Mouse (Mus musculus) cerebellum, adult 9-11 months (tissue): ENCODE results near the gene Dscam.

Experiments used
- DNase-seq: peaks from one replicate; pipeline ENCODE4 v3.0.0; 2022

Gene Dscam

DNA sequence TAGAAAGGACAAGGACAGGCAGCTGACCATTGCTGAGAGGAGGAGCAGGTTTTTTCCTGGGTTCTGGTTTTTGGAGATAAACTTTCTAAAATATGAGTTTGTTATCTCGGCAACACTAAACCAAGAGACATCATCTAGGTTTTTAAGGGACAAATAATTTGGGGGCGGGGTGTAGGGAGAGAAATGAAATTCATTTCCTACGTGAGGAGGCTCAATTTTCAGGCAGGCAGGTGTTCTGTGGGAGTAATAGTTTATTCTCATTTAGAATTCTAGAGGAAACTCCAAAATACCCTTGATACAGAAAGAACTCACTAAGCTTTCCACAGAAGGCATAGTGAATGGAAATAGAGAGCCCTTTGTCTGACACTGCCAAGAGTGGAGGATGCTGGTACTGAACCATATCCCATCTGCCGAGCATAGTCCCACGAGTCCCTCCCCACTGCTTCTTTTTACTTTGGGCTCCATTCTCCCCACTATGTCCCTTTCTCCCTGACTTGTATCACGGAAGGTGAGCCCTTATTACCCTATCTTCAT is 415.5 kb downstream of the Dscam start:
- DNase-seq, result no peak

DNA sequence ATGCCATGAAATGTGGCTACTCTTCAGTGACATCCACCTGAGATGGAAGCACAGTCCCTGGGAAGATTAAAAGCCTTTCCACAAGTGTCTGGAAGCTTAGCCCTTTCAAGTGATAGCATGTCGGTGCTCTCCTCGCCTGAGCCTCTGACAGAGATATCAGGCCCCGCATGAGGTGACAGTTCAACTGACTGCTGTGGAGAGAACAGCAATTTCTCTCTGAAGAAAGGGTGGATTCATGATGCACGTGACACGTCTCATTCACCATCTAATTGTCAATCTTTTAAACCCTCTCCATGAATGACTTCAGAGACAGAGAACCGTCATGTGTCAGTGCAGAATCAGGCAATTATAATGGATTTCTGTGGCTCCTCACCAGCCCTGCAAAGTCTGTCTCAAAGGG is 416.2 kb downstream of the Dscam start:
- no peak for DNase-seq

DNA sequence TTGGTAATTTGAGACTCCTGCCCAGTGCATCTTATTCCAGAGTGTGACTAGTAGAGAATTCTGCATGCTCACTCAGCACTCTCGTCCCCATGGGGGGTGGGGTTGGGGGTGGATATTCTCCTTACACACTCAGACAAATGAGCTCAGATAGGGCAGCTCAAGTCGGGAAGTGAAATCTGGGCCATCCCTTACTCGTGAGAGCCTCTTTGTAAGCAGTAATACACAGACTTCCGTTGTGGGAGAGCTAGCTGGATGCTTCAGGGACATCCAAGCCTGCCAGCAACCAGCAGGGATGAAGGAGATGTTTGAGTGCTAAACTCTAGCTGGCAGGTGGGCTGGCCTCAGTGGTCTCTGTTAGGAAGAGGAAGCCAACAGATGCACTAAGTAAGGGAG is 416.8 kb downstream of the Dscam start:
- DNase-seq, result peak; percentile 37

DNA sequence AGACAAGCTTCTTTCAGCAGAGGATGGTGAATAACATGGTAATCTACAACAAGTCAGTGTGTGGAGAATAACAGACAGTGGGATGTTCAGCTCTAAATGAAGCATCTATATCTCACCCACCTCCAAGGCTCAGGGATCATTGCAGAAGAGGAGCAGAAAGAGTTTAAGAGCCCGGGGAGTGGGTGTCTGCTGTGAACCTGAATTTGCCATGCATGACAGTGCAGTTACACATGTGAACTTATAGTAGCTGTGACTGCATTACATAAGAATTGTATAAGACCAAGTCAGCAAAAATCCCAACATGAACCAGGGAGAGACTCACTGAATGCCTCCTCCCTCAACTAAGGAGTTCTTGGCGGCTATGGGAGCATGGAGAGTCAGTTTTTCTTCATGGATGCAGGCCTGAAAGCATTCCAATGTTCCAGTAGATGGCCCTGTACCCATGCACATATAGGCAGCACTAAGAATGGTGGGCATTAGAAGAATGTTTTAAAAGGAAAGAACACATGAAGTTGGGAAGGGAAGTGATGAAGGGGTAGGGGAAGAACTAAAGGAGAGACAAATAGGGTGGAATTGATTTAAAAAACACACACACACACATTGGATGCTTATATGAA is 417.3 kb downstream of the Dscam start:
- no peak for DNase-seq

DNA sequence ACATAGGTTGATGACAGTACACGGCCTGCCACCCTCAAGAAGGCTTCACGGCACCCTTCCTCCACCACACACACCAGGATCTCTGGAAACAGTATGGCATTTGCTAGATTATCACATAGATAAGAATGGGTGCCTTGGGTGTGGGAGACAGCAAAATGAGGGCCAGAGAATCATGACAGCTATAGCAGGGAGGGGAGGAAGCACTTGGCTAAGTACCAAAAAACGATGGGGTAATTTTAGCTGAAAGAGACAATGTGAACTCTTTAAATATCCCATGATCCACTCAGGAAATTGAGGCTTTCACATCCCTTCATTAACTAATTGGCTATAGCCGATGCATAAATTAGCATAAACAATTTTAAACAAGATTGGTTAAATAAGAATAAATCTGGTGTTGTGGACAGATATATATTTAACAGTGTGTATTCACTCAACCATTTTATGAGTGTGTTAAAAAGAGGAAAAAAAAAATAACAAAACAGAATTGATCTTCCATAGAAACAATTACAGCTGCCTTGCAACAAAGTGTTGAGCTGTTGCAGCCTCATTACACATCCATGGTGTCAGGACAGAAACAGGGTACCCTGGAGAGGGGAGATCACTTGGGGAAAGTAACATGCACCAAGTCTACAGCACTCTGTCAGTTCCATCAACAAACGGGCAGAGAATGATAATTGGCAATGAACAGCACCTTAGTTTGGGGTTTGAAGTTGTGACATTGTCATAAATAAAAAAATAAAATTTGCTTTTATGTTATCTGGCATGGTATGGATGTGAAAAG is 427.9 kb downstream of the Dscam start:
- no peak for DNase-seq

DNA sequence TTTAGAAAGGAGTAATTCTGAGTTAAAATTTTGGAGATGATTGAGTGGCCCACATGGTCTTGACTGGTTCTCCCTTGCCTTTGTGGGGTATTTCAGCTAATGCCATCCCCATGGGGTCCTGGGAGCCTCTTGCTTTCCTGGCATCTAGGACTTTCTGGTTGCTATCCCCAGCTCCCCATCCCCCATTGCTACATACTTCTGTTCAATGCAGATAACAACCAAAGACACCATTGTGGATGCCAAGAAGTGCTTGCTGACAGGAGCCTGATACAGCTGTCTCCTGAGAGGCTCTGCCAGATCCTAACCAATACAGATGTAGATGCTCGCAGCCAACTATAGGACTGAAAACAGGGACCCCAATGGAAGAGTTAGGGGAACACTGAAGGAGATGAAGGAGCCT is 429.2 kb downstream of the Dscam start:
- no peak for DNase-seq

DNA sequence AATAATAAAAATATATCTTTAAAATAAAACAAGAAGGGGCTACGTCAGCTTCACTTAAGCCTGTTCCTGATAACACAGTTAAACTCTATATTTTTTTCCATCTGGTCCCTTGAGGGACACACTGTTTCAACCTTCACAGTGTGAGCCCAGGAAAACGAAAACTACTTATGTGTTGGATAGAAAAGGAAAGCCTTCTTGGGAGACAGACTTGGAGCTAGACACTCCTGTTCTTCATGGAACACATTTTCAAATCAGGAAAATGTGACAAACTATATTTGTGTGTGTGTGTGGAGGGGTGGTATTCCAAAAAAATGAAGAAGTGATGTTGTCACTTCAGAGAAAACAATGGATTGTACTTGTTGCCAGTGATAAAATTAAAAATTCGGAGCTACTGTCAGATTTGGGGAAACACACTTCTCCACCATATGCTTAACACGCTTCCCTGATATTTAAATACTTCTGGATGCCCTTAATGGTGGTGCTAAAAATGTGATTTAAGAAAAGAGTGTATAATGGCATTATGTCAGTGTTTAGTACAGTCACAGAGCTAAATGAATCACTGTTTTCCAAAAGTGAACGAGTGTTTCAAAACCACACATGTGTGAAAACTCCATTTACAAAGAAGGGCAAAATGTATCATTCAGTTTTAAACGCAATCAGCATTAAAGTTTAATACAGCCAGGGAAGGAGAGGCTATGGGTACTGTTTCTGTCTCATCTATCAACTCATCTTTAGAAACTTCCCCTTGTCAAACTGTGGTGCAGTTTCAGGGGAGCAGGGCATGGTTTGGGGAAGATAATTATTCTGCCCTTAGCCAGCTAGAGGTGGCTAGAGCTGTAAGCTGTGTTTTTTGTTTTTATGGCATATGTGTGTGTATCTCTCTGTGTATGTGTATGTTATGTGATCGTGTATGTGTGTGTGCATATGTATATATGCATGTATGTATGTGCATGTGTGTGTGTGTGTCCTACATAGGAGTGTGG is 430.2 kb downstream of the Dscam start:
- DNase-seq, result no peak

DNA sequence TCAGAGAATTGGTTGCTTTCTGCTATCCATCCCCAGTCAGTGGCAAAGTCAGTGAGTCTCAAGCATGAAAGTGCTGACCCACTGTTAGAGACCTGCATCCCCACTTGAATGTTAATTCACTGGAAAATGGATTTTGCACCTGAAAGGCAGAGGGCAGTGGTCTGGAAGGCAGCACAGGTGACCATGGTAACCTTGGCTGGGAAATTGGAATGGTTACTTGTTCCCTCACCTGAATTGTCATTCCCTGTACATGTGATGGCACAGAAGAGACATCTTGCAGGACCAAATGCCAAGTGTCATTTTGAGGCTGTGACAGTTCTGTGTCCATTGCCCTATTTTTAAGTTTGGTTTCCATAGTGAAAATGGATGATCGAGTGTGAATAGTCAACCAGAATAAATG is 434.1 kb downstream of the Dscam start:
- DNase-seq, result no peak

DNA sequence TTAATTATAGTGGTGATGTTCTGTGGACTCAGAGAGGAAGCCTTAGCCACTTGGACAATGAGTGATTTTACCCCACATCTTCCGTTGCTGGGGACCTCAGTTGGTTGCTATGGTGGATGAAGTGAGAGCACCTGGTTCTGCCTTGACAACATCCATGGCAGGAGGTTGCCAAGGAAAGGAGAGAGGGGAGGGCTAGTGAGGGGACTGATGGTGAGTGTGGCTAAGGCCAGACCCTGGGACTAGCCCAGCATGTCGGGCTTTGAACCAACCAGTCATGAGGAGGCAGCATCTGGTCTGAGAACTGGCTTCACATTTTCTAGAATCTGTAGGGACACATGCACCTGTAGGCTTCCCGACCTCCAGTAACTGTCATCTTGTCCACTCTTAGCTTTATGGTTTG is 439.7 kb downstream of the Dscam start:
- DNase-seq, result no peak

DNA sequence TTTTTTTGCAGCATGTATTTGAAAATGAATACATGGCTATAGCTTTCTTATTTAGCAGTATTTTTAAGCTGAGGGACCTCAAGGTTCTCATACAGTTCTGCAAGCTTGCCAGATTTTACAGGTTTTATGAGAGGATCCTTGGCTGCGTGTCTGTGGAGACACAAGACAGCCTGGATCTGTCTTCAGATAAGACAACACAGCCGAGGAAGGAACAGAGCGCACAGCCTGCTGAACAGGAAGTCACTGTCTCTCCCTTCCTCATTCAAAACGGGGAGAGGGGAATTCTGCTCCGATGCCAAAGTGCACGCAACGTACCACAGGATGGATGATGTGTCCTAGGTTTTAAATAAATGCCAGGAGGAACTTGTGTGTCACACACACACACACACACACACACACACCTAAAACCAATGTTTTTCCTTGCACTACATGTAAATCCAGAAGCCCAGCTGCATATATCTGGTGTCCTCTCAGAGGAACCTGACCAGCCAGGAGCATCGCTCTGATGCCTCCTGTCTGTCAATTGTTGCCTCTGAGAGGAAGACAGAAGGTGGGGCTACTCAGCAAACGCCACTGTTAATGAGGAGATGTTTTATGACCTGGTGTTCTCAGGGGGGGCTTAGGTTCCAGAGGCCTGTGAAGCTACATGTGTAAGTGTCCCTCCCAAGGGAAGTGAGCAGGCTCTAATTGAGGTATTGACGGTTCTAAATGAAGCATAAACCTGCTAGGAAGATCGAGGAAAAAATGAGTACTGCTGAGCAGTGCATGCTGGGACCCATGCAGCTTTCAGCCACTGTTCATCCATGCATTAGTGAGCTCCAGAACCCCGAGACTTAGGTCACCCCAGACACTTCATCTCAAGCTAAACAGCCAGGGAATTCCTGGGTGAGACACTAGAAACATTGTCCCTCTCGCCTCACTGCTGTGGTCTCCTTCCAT is 442.4 kb downstream of the Dscam start:
- no peak for DNase-seq

DNA sequence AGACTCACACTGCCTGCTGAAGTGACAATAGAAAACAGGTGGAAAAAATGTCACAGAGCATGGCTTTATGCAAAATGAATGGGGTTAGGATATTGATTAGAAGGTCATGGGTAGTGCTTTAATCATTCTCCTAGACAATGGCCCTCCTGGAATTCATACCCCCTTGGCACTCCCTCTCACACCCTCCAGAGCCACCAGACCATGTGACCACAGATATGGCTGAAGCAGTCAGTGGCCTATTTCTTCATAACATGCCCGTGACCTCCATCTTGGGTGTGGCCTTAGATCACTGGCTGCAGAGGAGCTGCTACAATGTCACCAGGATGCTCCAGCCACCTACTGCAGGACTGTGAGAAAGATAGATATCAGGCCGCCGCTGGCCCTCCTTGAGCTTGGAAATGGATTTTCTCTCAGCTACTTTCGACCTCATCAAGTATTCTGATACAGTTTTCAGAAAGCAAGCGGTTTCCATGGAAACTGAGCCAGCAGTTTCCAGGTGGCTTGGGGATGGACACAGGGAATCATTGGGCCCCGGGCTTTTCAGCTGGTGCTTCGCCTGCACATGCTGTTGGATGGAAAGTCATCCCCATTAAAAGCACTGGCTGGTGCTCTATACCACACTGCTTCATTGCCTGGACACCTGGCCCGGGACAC is 445.4 kb downstream of the Dscam start:
- no peak for DNase-seq

DNA sequence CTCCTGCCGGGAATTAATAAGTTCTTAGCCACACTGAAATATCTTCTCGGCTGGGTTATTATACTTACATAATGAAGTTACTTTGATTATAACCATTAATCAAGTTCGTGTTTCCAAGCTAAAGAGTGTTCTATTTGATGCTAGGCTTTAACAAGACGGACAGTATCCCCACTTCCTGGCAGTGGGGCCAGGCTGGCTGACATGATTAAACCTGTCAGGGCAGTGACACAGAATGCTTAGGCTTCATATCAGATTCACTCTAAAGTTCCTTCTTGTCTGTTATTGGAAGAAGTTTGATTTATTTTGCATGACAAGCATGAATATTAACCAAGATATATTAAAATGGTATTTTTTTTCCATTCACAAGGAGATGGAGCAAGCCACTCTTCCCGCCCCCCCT is 446.0 kb downstream of the Dscam start:
- DNase-seq, result no peak

DNA sequence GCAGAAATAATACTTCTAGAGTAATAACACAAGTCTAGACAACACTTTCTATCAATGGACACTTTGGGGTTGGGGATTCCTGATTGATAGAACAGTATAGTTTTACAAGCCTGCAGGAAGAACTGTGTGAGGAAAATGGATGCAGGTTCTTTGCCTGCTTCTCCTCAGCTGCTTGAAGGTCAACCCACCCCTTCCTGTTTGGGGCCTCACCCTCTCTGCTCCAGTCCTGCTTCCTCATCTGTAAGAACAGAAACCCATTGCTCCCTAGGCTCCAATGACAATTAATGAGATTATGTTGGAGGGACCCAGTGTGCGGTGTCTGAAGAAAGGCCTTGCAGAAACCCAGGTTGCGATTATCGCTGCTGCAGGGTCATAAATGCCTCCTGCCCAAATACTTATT is 446.4 kb downstream of the Dscam start:
- no peak for DNase-seq

DNA sequence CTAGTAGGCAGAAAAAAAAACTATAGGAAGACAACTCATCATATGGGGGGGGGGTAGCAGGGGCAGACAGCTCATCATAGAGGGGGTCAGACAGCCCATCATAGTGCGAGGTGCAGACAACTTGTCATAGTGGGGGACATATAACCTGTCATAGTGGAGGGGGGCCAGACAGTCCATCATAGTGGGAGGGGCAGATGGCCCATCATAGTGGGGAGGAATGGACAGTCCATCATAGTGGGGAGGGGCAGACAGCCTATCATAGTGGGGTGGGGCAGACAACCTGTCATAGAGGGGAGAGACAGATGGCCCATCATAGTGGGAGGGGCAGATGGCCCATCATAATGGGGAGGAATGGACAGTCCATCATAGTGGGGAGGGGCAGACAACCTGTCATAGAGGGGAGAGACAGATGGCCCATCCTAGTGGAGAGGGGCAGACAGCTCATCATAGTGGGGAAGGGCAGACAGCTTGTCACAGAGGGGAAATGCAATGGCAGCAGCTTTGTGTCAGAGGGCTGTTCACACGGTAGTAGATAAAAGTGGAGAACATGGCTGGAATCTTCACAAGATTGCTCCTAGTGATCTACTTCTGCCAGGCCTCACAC is 447.4 kb downstream of the Dscam start:
- no peak for DNase-seq

DNA sequence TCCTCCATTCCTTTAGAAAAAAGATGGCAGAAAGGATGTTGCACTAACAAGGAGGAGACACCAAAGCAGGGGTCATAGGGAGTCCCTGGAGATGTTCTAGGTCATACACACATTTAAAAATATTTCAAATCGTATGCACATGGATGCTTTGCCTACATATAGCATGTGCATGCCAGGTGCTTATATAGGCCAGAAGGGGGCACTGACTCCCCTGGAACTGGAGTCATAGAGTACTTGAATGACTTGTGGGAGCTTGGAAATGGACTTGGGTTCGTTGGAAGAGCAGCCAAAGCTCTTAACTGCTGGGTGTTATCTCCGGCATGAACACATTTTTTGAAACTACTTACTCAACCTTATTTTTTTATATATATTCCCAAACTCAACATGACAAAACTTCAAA is 448.4 kb downstream of the Dscam start:
- DNase-seq, result no peak

DNA sequence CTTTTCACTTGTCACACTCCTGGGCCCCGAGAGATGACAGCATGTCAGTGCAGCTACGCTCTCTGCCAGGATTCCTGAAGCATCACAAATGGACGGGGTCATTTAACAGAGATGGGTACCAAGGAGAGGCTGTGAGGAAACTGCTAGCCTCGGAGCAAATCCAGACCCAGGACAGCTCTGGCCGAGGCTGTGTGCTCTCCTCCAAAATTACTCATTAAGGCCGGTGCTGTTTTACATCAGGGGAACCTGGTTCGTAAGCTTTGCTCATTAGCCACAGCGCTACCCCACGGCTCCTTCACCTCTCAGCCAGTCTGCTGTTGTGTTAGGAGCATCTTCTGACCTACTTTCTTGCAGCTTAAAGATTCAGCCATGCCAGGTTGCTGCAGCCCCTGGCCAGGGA is 449.3 kb downstream of the Dscam start:
- peak; percentile 25 for DNase-seq

DNA sequence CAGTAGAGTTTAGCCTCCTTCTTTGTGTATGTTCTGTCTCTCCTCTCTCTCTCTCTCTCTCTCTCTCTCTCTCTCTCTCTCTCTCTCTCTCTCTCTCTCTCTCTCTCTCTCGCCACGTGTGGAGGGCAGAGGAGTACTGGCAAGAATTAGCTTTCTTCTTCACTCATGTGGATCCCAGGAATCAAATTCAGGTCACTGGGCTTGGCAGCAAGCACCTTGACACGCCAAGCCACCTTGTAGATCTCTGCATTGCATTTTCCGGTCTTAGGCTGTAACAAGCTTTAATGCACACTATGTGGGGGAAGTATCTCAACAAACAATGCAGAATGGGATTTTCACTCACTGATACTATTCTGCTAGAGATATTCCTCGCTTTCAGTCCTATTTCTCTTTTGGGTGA is 449.9 kb downstream of the Dscam start:
- DNase-seq, result peak; percentile 39

DNA sequence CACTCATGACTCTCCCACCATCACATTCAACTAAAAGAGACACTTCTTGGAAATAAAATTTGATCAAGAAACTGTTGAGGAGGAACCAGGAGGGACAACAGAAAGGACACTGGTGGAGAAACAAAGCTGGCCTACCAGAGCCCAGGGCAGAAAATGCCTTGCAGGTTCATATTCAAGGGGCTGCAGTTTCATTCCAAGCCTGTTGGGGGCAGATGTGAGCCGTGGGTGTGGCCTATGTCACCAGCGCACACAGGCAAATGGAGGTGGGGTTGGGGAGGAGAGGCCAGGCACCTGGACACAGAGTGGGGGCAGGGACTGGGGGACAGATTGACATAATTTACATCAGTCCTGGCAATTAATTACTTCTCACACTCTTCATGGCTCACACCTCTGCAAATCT is 452.3 kb downstream of the Dscam start:
- DNase-seq, result no peak

DNA sequence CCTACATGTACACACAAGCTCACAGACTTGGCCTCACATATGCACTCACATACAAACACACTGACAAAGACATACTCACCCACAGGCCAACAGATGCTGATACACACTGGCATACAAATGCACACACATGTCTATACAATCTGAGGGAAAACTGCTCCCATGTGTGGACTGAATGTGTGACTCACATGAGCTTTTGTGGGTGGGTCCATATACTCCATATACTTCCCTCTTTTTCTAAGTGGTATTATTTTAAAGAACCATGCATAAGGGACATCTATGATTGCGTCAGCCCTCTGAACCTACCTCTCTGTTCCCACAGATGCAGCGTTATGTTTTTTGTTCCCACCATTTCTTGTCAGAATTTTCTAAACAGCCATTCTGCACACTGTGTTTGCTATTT is 453.9 kb downstream of the Dscam start:
- DNase-seq, result no peak

DNA sequence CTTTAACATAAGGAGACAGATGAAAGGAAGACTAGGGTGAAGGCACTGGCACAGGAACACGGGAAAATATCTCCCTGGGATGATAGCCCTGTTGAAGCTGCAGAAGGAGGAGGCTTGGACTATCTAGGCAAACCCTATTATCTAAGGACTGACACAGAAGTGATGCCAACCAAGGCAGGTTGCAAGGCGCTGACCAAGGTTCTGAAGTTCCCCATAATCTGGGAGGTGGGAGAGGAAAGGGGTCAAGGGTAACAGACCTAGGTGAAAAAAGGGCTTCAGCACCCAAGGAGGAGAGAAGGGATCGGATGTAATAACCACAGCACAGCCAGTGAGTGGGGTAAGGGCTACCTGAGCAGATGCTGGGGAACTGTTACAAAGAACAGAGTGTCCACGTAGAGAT is 458.6 kb downstream of the Dscam start:
- no peak for DNase-seq

DNA sequence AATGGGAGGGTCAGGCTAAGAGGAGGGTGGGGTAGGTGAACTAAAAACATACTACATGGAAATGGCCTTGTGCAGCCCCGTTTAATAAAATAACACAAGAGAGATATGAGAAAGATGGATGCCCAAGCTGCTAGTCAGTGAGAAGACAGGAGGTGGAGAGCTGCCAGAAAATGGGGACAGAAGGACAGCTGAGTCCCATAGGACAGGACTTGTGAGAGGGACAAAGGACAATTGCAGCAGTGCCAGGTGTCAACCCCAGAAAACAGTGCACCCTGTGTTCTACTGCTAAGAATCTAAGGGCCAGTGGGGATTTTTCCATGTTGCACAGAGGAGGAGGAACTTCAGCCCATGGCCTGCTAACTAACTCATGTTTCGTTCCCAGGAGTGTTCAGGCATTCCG is 470.0 kb downstream of the Dscam start:
- no peak for DNase-seq
